Mouse (Mus musculus): ENCODE results near the gene Emc9. TPM values are rescaled to one million over a fixed set of nuclear protein-coding genes. Genes with fewer than 3 reads are reported as not detected.

Emc9 gene
- total RNA-seq, 2 experiments from 2014 or later: 38.2 to 40.5 TPM

- DNase-seq (ENCODE audit: low spot score): no peak
Measured at GRCm38 (mm10) chr14:55561860-55562259, 23.2 kb downstream of the Emc9 start.

- peak; percentile 98 for DNase-seq (ENCODE audit: low spot score)
Measured at GRCm38 (mm10) chr14:55560202-55561073, 24.7 kb downstream of the Emc9 start, which contains the start of gene A730061H03Rik. Gene A730061H03Rik, minus strand, starts transcription at chr14:55560406.

- peak; percentile 92 for DNase-seq (ENCODE audit: low spot score)
Measured at GRCm38 (mm10) chr14:55559799-55560201, 25.3 kb downstream of the Emc9 start, which contains the start of gene Dcaf11. Gene Dcaf11, plus strand, starts transcription at chr14:55560006.

- no peak for DNase-seq (ENCODE audit: low spot score)
Measured at GRCm38 (mm10) chr14:55558740-55559448, 26.2 kb downstream of the Emc9 start.

- DNase-seq (ENCODE audit: low spot score): no peak
Measured at GRCm38 (mm10) chr14:55557587-55557986, 27.5 kb downstream of the Emc9 start.

- DNase-seq (ENCODE audit: low spot score): peak; percentile 86
Measured at GRCm38 (mm10) chr14:55557003-55557402, 28.1 kb downstream of the Emc9 start.

GRCm38 (mm10) chr14:55555788-55556187 lies 29.3 kb downstream of the Emc9 start:
- no peak for DNase-seq (ENCODE audit: low spot score)

- DNase-seq (ENCODE audit: low spot score): no peak
Measured at GRCm38 (mm10) chr14:55554635-55555034, 30.5 kb downstream of the Emc9 start.

GRCm38 (mm10) chr14:55551794-55552193 lies 33.3 kb downstream of the Emc9 start:
- no peak for DNase-seq (ENCODE audit: low spot score)

- no peak for DNase-seq (ENCODE audit: low spot score)
Measured at GRCm38 (mm10) chr14:55551347-55551746, 33.8 kb downstream of the Emc9 start.

- DNase-seq (ENCODE audit: low spot score): no peak
Measured at GRCm38 (mm10) chr14:55550191-55550590, 34.9 kb downstream of the Emc9 start.

- DNase-seq (ENCODE audit: low spot score): no peak
Measured at GRCm38 (mm10) chr14:55544334-55544733, 40.8 kb downstream of the Emc9 start.

GRCm38 (mm10) chr14:55542268-55542667 lies 42.8 kb downstream of the Emc9 start:
- DNase-seq (ENCODE audit: low spot score): no peak

- DNase-seq (ENCODE audit: low spot score): peak; percentile 78
Measured at GRCm38 (mm10) chr14:55540787-55541321, 44.2 kb downstream of the Emc9 start.

GRCm38 (mm10) chr14:55540067-55540786 lies 44.9 kb downstream of the Emc9 start, which contains the start of gene Pck2:
Gene Pck2, plus strand, starts transcription at chr14:55540266.
- peak; percentile 86 for DNase-seq (ENCODE audit: low spot score)

- no peak for DNase-seq (ENCODE audit: low spot score)
Measured at GRCm38 (mm10) chr14:55536116-55536745, 48.9 kb downstream of the Emc9 start.

Other genes starting within 250 kb of the Emc9 start
- gene Dhrs4, start 106.5 kb downstream of the Emc9 start, total RNA-seq (2021): 10 to 100 TPM; 37.1 to 46.0 TPM
- under 1 TPM; 0.26 to 0.41 TPM for gene Carmil3, start 94.7 kb downstream of the Emc9 start, total RNA-seq (2021)
- not detected for gene Cpne6, start 74.9 kb downstream of the Emc9 start, total RNA-seq (2021)
- gene Nrl, start 60.3 kb downstream of the Emc9 start, total RNA-seq (2021): not detected
- 1 to 10 TPM; 2.8 to 3.1 TPM for gene Pck2, start 45.0 kb downstream of the Emc9 start, total RNA-seq (2021)
- gene Dcaf11, start 25.3 kb downstream of the Emc9 start, total RNA-seq (2021): 100 to 1,000 TPM; 134 to 136 TPM
- not detected for gene A730061H03Rik, start 24.9 kb downstream of the Emc9 start, total RNA-seq (2021)
- gene Fitm1, start 9.7 kb downstream of the Emc9 start, total RNA-seq (2021): 100 to 1,000 TPM; 273 to 289 TPM
- 10 to 100 TPM; 65.1 to 72.7 TPM for gene Psme1, start 7.2 kb downstream of the Emc9 start, total RNA-seq (2021)
- 10 to 100 TPM; 50.1 to 56.1 TPM for gene Psme2, start 5.8 kb upstream of the Emc9 start, total RNA-seq (2021)
- gene Rnf31, start 6.4 kb upstream of the Emc9 start, total RNA-seq (2021): 10 to 100 TPM; 19.0 to 19.8 TPM
- 1 to 10 TPM; 2.9 to 4.8 TPM for gene Irf9, start 18.3 kb upstream of the Emc9 start, total RNA-seq (2021)
- not detected for gene Rec8, start 32.7 kb upstream of the Emc9 start, total RNA-seq (2021)
- gene Ipo4, start 50.7 kb upstream of the Emc9 start, total RNA-seq (2021): 10 to 100 TPM; 72.0 to 73.8 TPM
- gene Gm49378, start 52.6 kb upstream of the Emc9 start, total RNA-seq (2021): 1 to 10 TPM; 1.4 to 1.6 TPM
- 10 to 100 TPM; 15.7 to 16.4 TPM for gene Tm9sf1, start 58.5 kb upstream of the Emc9 start, total RNA-seq (2021)
- gene Tssk4, start 64.9 kb upstream of the Emc9 start, total RNA-seq (2021): under 1 TPM in 1 of 2 experiments, not detected in 1; 0.24 TPM
- gene Mdp1, start 75.2 kb upstream of the Emc9 start, total RNA-seq (2021): 10 to 100 TPM; 20.9 to 22.2 TPM
- 1 to 10 TPM; 2.1 to 2.4 TPM for gene Gmpr2, start 86.6 kb upstream of the Emc9 start, total RNA-seq (2021)
- 100 to 1,000 TPM; 188 to 201 TPM for gene Nedd8, start 86.8 kb upstream of the Emc9 start, total RNA-seq (2021)
- gene Tinf2, start 96.5 kb upstream of the Emc9 start, total RNA-seq (2021): 10 to 100 TPM; 12.1 to 15.7 TPM
- under 1 TPM in 1 of 2 experiments, not detected in 1; 0.17 TPM for gene Tgm1, start 128.6 kb upstream of the Emc9 start, total RNA-seq (2021)
- 10 to 100 TPM; 10.4 to 11.5 TPM for gene Rabggta, start 137.0 kb upstream of the Emc9 start, total RNA-seq (2021)
- 10 to 100 TPM; 29.5 to 32.1 TPM for gene Dhrs1, start 160.4 kb upstream of the Emc9 start, total RNA-seq (2021)
- gene Nop9, start 160.4 kb upstream of the Emc9 start, total RNA-seq (2021): 1 to 10 TPM; 9.0 to 9.4 TPM
- gene Cideb, start 173.2 kb upstream of the Emc9 start, total RNA-seq (2021): not detected
- gene Ltb4r2, start 176.1 kb upstream of the Emc9 start, total RNA-seq (2021): not detected
- under 1 TPM; 0.16 to 0.17 TPM for gene Ltb4r1, start 180.7 kb upstream of the Emc9 start, total RNA-seq (2021)
- gene Adcy4, start 198.8 kb upstream of the Emc9 start, total RNA-seq (2021): 1 to 10 TPM; 3.8 to 9.1 TPM
- 1 to 10 TPM; 1.6 to 2.5 TPM for gene Ripk3, start 203.6 kb upstream of the Emc9 start, total RNA-seq (2021)
- 1 to 10 TPM; 1.5 to 3.3 TPM for gene Nfatc4, start 237.8 kb upstream of the Emc9 start, total RNA-seq (2021)